Mouse (Mus musculus) lung, embryonic 14.5 days (tissue): ENCODE data around the gene Sdr42e1. TPM values are rescaled to one million over a fixed set of nuclear protein-coding genes. Genes with fewer than 3 reads are reported as not detected.

Experiments
- ATAC-seq: fragments of 200-750 bp; cut with Nextera tagmentation; 2 replicates; pipeline ENCODE4 v1.8.0; 2017; ENCODE audit warnings: mild to moderate bottlenecking, moderate TSS enrichment, moderate library complexity; ENCODE audit not compliant: insufficient read depth
- DNase-seq: peaks from one replicate; pipeline ENCODE4 v3.0.0-alpha.2; 2015
- H3K27ac ChIP-seq: fragments of 300-500 bp; sonication (generic); 2 replicates; pipeline ENCODE4 v1.5.1; 2014; ENCODE audit warnings: low read depth, mild to moderate bottlenecking, moderate library complexity
- H3K27me3 ChIP-seq: fragments of 300-500 bp; sonication (generic); 2 replicates; pipeline ENCODE4 v1.6.1; 2014; ENCODE audit warnings: low read length, control low read depth; ENCODE audit not compliant: insufficient read depth
- H3K36me3 ChIP-seq: fragments of 300-500 bp; sonication (generic); 2 replicates; pipeline ENCODE4 v1.6.1; 2014; ENCODE audit warnings: control low read depth; ENCODE audit not compliant: insufficient read depth
- H3K4me1 ChIP-seq: fragments of 300-500 bp; sonication (generic); 2 replicates; pipeline ENCODE4 v1.6.1; 2014; ENCODE audit warnings: antibody characterized with exemption, control low read depth; ENCODE audit not compliant: insufficient read depth
- H3K4me2 ChIP-seq: fragments of 300-500 bp; sonication (generic); 2 replicates; pipeline ENCODE4 v1.6.1; 2014; ENCODE audit warnings: mild to moderate bottlenecking
- H3K4me3 ChIP-seq: fragments of 300-500 bp; sonication (generic); 2 replicates; pipeline ENCODE4 v1.5.1; 2014; ENCODE audit warnings: low read depth, low read length
- H3K9ac ChIP-seq: fragments of 300-500 bp; sonication (generic); 2 replicates; pipeline ENCODE4 v1.6.1; 2014
- H3K9me3 ChIP-seq: fragments of 300-500 bp; sonication (generic); 2 replicates; pipeline ENCODE4 v1.6.1; 2016; ENCODE audit warnings: low read depth, low read length, control low read depth
- CTCF ChIP-seq: IDR thresholded peaks from 2 replicates; pipeline ENCODE4 v1.5.1; 2016; ENCODE audit warnings: antibody characterized with exemption, low read depth
- WGBS: fragments of 180-500 bp; shearing (Covaris S2); extraction: QIAGEN DNeasy Blood & Tissue Kit; methylation state at CpG from one replicate; pipeline ENCODE4 v1.1.7; 2014; 5-methylcytosine and 5-hydroxymethylcytosine counted together
- polyA plus RNA-seq: library from polyadenylated mRNA; unstranded; fragments of >200 nt; fragmentation: Nextera tagmentation; extraction: Ambion mirVana; gene quantifications from 2 replicates; pipeline ENCODE4 v1.2.1, GENCODE M21; 2014

The Sdr42e1 gene
- polyA plus RNA-seq, 1 experiment from 2014 or later = 1.2 TPM

DNA sequence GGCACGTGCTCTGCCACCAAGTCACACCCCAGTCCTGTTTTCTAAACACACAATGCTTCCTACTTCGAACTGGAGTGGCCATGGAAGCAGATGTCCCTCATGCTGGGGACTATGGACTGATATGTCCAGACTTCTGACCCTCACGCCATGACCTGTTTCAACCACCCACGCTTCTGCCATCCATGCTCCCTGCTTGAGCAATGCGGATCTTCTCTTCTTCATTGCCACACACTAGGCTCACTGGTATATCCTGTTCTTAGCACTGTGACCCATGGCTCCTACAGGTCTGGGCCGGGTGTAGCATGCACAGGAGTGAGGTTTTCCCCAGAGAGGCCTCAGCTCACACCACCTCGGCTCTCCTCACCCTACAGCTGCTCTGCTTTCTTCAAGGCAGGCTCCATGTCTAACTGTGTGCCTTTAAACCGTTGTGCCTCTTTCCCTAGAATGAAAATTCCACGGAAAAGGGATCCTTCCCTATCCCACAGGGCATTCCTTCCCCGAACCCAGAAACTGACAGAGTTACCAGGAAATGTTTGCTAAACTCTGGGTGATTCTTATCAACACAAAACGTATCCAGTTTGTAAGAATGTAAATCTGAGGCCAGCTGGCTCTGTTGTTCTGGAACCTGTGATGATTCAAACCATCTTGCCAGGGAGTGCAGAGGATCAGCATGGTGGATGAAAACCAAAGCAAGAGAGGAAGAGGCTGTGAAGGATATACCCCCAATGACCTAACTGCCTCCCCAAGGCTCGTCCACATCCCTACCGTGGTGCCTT lies 6.0 kb downstream of the Sdr42e1 start:
- ATAC-seq (no peak), DNase-seq (no peak)
- Histone ChIP-seq H3K4me1 (no peaks in the 10 kb centered on the region), H3K27me3 (0 out of 2 replicates have a peak, but pooled peaks cover 6% of the 10 kb centered on the region), H3K36me3 (no peaks in the 10 kb centered on the region), H3K9me3 (no peaks in the 10 kb centered on the region), H3K27ac (no peak overlapping the region), H3K4me2 (no peak overlapping the region), H3K4me3 (no peak overlapping the region), H3K9ac (no peak overlapping the region)
- TF ChIP-seq CTCF = no peak
- WGBS = 67% methylated on average over 13 of the region's 13 CpGs

DNA sequence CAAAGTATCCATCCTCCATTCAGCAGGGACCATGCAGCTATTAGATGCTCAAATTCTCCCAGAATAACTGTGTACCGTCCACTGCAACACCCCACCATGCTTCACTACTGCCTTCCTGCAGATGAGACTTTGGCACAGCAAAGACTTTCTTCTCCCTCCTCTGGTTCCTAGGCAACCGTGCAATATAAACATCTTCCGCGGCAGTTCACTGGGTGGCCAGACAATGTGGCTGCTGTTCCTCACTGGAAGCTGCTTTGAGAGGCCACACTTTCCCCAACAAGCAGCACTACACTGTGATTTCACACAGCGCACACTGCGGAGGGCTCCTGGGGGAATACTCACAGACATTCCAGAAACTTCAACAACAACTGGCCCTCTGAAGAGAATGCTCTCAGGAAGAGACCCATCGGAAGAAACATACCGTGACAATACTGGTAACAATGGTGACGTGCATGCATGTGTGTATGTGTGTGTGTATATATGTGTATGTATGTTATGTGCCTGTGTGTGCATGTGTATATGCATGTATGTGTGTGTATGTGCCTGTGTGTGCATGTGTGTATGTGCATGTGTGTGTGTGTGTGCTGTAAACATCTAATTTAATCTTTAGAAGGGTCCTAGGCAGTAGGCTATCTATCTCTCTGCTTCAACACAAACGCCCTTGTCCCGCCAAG lies 13.0 kb downstream of the Sdr42e1 start:
- no peak overlapping the region; the same call in 1 of the 2 replicates for H3K9ac ChIP-seq
- no peak overlapping the region for H3K27ac ChIP-seq
- peak; percentile 87 for DNase-seq
- no peaks in the 10 kb centered on the region for H3K27me3 ChIP-seq
- peak overlapping the region; percentile 45 for H3K4me2 ChIP-seq
- H3K4me1 ChIP-seq = peaks cover 10% of the 10 kb centered on the region; the same call in 1 of the 2 replicates
- no peaks in the 10 kb centered on the region for H3K36me3 ChIP-seq
- H3K9me3 ChIP-seq = no peaks in the 10 kb centered on the region
- TF ChIP-seq CTCF = 0 out of 2 replicates have a peak, but pooled peaks have one; percentile 3
- peak; percentile 96 for ATAC-seq
- H3K4me3 ChIP-seq = no peak overlapping the region
- 10% methylated on average over 11 of the region's 11 CpGs for whole genome bisulfite sequencing

DNA sequence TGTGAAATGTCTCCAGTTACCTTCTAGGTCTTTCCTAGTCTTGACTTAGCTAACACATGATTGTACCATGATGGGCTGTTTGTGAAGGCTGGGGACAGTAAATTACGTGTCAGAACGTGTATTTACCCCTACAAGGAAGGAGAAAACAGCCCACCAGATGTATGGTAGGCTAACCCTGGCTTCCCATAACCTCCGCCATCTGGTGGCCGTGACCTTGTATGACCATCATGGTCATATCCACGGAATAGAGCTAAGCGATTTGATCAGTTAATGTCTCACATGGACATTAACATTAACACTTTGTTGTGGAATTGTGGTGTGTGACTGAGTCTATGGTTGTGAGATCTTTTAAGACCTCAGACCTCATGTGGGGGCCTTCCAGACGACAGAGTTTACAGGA lies 14.5 kb downstream of the Sdr42e1 start:
- ATAC-seq (no peak), DNase-seq (peak; percentile 18)
- Histone ChIP-seq H3K4me2 (no peak overlapping the region), H3K4me3 (no peak overlapping the region), H3K36me3 (no peaks in the 10 kb centered on the region), H3K9me3 (no peaks in the 10 kb centered on the region), H3K9ac (no peak overlapping the region), H3K27ac (no peak overlapping the region), H3K4me1 (peaks cover 10% of the 10 kb centered on the region; the same call in 1 of the 2 replicates), H3K27me3 (no peaks in the 10 kb centered on the region)
- peak; percentile 33 for TF ChIP-seq CTCF
- 69% methylated on average over 7 of the region's 7 CpGs for WGBS

DNA sequence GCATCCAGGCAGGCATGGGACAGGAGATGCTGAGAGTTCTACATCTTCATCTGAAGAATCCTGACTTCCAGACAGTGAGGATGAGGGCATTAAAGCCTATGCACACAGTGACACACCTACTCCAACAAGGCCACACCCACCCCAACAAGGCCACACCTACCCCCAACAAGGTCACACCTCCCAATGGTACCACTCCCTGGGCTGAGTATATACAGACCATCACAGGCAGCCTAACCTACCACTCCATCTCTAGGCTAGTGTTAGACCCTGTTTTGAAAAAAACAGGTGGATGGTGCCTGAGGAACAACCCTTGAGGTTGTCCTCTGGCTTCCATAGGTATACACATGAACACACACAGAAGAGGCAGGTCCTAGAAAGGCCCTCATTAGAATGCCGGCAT lies 21.2 kb downstream of the Sdr42e1 start:
- Histone ChIP-seq H3K4me3 (no peak overlapping the region), H3K4me2 (no peak overlapping the region), H3K27ac (no peak overlapping the region), H3K4me1 (no peaks in the 10 kb centered on the region), H3K36me3 (no peaks in the 10 kb centered on the region), H3K9me3 (no peaks in the 10 kb centered on the region), H3K27me3 (no peaks in the 10 kb centered on the region), H3K9ac (no peak overlapping the region)
- DNase-seq (no peak), ATAC-seq (no peak)
- no peak for TF ChIP-seq CTCF
- WGBS = 93% methylated on average over 1 of the region's 1 CpGs

DNA sequence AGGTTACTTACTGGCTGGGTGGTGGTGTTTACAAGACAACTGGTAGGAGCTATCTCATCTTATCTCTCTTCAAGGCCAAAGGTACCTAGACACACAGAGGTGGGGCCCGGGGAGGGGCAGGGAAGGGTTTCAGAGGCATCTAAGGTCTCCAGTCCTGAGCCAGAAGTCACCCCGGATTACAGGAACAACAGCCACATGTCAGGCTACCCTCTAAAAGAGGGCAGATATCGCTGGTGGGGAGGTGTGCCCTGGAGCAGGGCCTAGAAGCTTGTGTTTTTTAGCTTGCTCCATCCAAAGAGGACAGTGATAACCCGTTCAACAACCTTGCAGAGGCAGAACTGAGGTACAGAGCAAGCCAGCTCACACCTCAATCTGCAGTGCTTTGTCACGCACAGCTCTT lies 27.0 kb downstream of the Sdr42e1 start:
- 57% methylated on average over 5 of the region's 5 CpGs for WGBS
- Histone ChIP-seq H3K4me2 (no peak overlapping the region), H3K9ac (no peak overlapping the region), H3K27ac (no peak overlapping the region), H3K27me3 (no peaks in the 10 kb centered on the region), H3K4me3 (no peak overlapping the region), H3K9me3 (no peaks in the 10 kb centered on the region), H3K36me3 (no peaks in the 10 kb centered on the region), H3K4me1 (no peaks in the 10 kb centered on the region)
- no peak for TF ChIP-seq CTCF
- ATAC-seq (no peak), DNase-seq (no peak)

DNA sequence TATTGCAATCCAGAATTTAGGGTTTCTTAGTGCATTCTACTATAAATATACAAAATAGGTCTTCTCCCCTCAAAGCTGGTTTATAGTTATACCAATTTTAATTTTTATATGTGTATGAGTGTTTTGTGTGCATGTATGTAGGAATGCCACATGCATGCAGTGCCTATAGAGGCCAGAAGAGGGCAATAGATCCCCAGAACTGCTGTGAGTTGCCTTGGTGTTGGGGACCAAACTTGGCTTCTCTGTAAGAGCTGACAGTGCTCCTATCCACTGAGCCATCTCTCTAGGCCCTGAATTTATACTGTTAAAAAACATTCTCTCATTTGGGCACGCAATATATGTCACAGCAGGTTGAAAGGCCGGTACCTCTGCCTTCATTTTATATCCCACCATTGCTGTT lies 27.5 kb downstream of the Sdr42e1 start:
- Histone ChIP-seq H3K4me3 (no peak overlapping the region), H3K4me2 (no peak overlapping the region), H3K9me3 (no peaks in the 10 kb centered on the region), H3K36me3 (no peaks in the 10 kb centered on the region), H3K4me1 (no peaks in the 10 kb centered on the region), H3K9ac (no peak overlapping the region), H3K27me3 (no peaks in the 10 kb centered on the region), H3K27ac (no peak overlapping the region)
- peak; percentile 87 for TF ChIP-seq CTCF
- no peak for ATAC-seq
- WGBS = 43% methylated on average over 2 of the region's 2 CpGs
- peak; percentile 85 for DNase-seq

DNA sequence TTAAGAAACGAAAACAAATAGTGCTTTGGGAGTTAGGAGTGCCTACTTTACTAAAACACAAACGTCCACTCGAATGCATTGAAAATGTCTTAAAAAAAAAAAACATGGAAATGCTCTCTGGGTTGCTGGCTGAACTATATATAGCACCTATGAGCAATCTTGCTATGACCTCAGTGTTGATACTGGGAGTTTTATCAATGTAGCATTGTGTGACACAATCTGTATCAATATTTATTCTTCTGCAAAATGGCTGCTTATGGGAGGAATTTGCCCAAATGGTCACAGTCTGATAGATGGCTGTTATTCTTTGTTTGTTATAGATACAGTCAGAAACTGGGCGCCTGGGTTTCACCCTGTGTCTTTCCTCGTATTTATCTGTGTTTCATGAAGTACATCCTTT lies 28.0 kb downstream of the Sdr42e1 start:
- ATAC-seq = no peak

More for the DNA sequence above, 28.0 kb downstream of the Sdr42e1 start:
- H3K27ac ChIP-seq = no peak overlapping the region
- H3K4me1 ChIP-seq = no peaks in the 10 kb centered on the region
- no peaks in the 10 kb centered on the region for H3K27me3 ChIP-seq
- no peak overlapping the region for H3K4me2 ChIP-seq
- TF ChIP-seq CTCF = no peak
- 47% methylated on average over 5 of the region's 5 CpGs for WGBS
- no peaks in the 10 kb centered on the region for H3K9me3 ChIP-seq
- DNase-seq = no peak
- no peak overlapping the region for H3K4me3 ChIP-seq
- H3K36me3 ChIP-seq = no peaks in the 10 kb centered on the region
- no peak overlapping the region for H3K9ac ChIP-seq
